Mouse (Mus musculus) thymus, adult 2 months (tissue): ENCODE measurements at regions not wholly inside any gene's neighbourhood (a gene's known extent, or its start where the extent isn't known, plus 50 kb on each side); places are given as distances from the start of the nearest gene placed in this dataset.

Experiments
- CTCF ChIP-seq: fragments of 200-500 bp; IDR thresholded peaks from 2 replicates; pipeline ENCODE4 v1.5.1; 2012; ENCODE audit warnings: mild to moderate bottlenecking, control low read depth, low read length, moderate library complexity, borderline replicate concordance; ENCODE audit not compliant: control insufficient read depth, poor library complexity, insufficient read depth; ENCODE audit errors: extremely low read depth
- POLR2A ChIP-seq: fragments of 200-500 bp; IDR thresholded peaks from 2 replicates; pipeline ENCODE4 v1.6.1; 2012; ENCODE audit warnings: mild to moderate bottlenecking, low read length, control low read depth, moderate library complexity; ENCODE audit not compliant: control insufficient read depth, poor library complexity, insufficient read depth; ENCODE audit errors: extremely low read depth

DNA sequence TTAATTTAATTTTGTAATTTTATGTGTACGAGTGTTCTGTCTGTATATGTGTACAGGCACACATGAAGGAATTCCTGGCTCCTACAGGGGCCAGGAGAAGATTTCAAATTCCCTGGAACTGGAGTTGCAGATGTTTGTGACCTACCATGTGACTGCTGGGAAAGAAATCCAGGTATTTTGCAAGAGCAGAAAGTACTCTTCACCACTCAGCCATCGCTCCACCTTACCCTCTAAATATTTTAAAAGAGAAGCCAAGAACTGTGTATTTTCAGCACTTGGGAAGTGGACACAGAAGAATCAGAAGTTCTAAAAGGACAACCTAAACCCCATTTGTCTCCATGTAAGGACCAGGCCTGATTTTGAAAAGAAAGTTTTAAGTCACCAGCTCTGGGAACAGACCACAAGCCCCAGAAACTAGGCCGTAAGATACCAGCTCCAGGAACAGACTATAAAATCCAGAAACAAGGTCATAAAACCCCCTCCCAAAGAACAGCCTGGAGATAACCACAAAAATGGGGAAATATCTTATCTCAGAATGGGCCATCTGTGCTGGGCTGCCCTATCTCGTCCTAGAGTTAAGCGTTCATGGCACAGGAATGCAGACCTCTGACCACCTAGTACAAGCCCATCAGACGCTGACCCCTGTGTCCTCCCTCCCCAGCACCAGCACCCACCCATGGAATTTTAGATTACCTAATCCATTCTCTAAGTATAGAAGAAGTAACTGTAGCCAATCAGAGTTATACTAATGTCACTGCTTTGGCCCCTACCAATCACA, 178.8 kb upstream of the Dyrk2 start:
- no peak for TF ChIP-seq CTCF
- TF ChIP-seq POLR2A = no peak
